Comparison of ENCODE assay signal across 27 mouse cellular contexts in genomic region chr3:51434871-51435595, GRCm38 (mm10). TPM values are rescaled to one million over a fixed set of nuclear protein-coding genes. Genes with fewer than 3 reads are reported as not detected.
DNase-seq lines count a peak whose midpoint lies in the region; ATAC-seq and TF ChIP-seq lines count a peak whose summit lies in the region.
"Had no signal": no experiment of that assay in that cellular context is flagged by ENCODE, and none has a peak within 500 bp of the region (broad histone marks: within the 10 kb centered on the region; RNA-seq: fewer than 3 reads in every experiment).

No protein-coding gene starts in this region.

- peak; percentile 63; the same call in 1 of the 2 replicates for ATAC-seq in neutrophil, adult 5-6 weeks (ENCODE audit: extremely low read depth, insufficient number of reproducible peaks, low FRiP score, poor library complexity, severe bottlenecking)
- ATAC-seq: activated CD4-positive, CD25-positive, alpha-beta regulatory T cell, adult 4 months; forebrain, embryonic 15.5 days had no signal

- H3K79me2 ChIP-seq in MEL (ENCODE audit: control insufficient read depth, insufficient read depth, low read length, poor library complexity) = peaks cover 48% of the 10 kb centered on the region

- H3K9me3 ChIP-seq in MEL (replicated peaks; ENCODE audit: insufficient read depth, low read length) = no peaks in the 10 kb centered on the region
- H3K9me3 ChIP-seq: embryonic facial prominence, embryonic 10.5 days; embryonic facial prominence, embryonic 13.5 days; forebrain, embryonic 12.5 days; forebrain, embryonic 15.5 days; G1E; heart, embryonic 10.5 days; heart, embryonic 13.5 days; hindbrain, embryonic 15.5 days had no signal

- DNase-seq in spleen, postnatal 36 days (ENCODE audit: low spot score in 2 of 2) = peak; percentile 45 to 59
- DNase-seq in spleen, postnatal 4 days (ENCODE audit: low spot score in 2 of 2) = no peak
- peak; percentile 17 for DNase-seq in MEL (ENCODE audit: low read depth, low spot score)
- no peak for DNase-seq in thymus, postnatal 25 days
- DNase-seq in T-cell, adult 2 months (ENCODE audit: low spot score) = no peak
- DNase-seq: adrenal gland, adult 8-10 months; adrenal gland, postnatal 25 days; cerebellum, adult 11-12 months; cerebellum, adult 8-10 months; cerebellum, postnatal 10 days; cerebellum, postnatal 36 days; embryo, embryonic 11 days; gastrocnemius, postnatal 25 days; heart, adult 2 months; heart, postnatal 14 days; heart, postnatal 4 days had no signal

- no peak for TF ChIP-seq CTCF in MEL (IDR thresholded peaks at IDR 0.05 in 2 of 3, conservative IDR thresholded peaks at IDR 0.05 in 1 of 3; ENCODE audit: control insufficient read depth in 1 of 3, insufficient read depth in 1 of 3, low read depth in 2 of 3, low read length in 3 of 3, poor library complexity in 1 of 3, severe bottlenecking in 1 of 3)

- no peaks in the 10 kb centered on the region for H3K27me3 ChIP-seq in MEL (ENCODE audit: control insufficient read depth in 1 of 2, insufficient read depth in 2 of 2, low read length in 2 of 2)
- H3K27me3 ChIP-seq: embryonic facial prominence, embryonic 13.5 days; forebrain, embryonic 12.5 days; forebrain, embryonic 15.5 days; heart, embryonic 13.5 days; hindbrain, embryonic 15.5 days had no signal

- H3K9ac ChIP-seq in MEL (ENCODE audit: control insufficient read depth, low read depth, low read length, poor library complexity, severe bottlenecking) = no peak overlapping the region
- H3K9ac ChIP-seq: embryonic facial prominence, embryonic 13.5 days; forebrain, embryonic 12.5 days; forebrain, embryonic 15.5 days; heart, embryonic 13.5 days; hindbrain, embryonic 15.5 days had no signal

- H3K4me3 ChIP-seq in MEL (ENCODE audit: control insufficient read depth in 1 of 2, insufficient read depth in 1 of 2, low read depth in 2 of 2, low read length in 2 of 2) = no peak overlapping the region
- H3K4me3 ChIP-seq: embryonic facial prominence, embryonic 10.5 days; embryonic facial prominence, embryonic 13.5 days; erythroblast, embryonic 14.5 days; forebrain, embryonic 12.5 days; forebrain, embryonic 15.5 days; heart, adult 2 months; heart, embryonic 10.5 days; heart, embryonic 13.5 days; hindbrain, embryonic 15.5 days had no signal

- TF ChIP-seq EP300 in MEL (IDR thresholded peaks at IDR 0.05; ENCODE audit: low read depth in 1 of 2, low read length in 2 of 2) = no peak

- no peaks in the 10 kb centered on the region for H3K4me1 ChIP-seq in MEL (ENCODE audit: control insufficient read depth in 1 of 2, insufficient read depth in 2 of 2, low read length in 2 of 2)
- H3K4me1 ChIP-seq: embryonic facial prominence, embryonic 10.5 days; embryonic facial prominence, embryonic 13.5 days; forebrain, embryonic 12.5 days; forebrain, embryonic 15.5 days; heart, embryonic 10.5 days; hindbrain, embryonic 15.5 days had no signal

- TF ChIP-seq RAD21 in MEL (IDR thresholded peaks at IDR 0.05; ENCODE audit: low read depth, low read length) = no peak

- no peak overlapping the region for H3K27ac ChIP-seq in MEL (ENCODE audit: control insufficient read depth, low read depth, low read length)
- H3K27ac ChIP-seq: embryonic facial prominence, embryonic 10.5 days; embryonic facial prominence, embryonic 13.5 days; forebrain, embryonic 12.5 days; forebrain, embryonic 15.5 days; heart, adult 2 months; heart, embryonic 10.5 days; heart, embryonic 13.5 days; hindbrain, embryonic 15.5 days had no signal

- TF ChIP-seq POLR2A in MEL (IDR thresholded peaks at IDR 0.05; ENCODE audit: control insufficient read depth in 1 of 2, insufficient read depth in 1 of 2, low read depth in 1 of 2, low read length in 2 of 2, poor library complexity in 1 of 2) = no peak

- H3K36me3 ChIP-seq in MEL (ENCODE audit: control insufficient read depth in 1 of 2, insufficient read depth in 2 of 2, low read length in 2 of 2) = peaks cover 2 to 36% of the 10 kb centered on the region in 2 experiments

TF ChIP-seq in MEL, 35 proteins besides CTCF, POLR2A, EP300 and RAD21:
- TF ChIP-seq SIN3A (IDR thresholded peaks at IDR 0.05; ENCODE audit: low read length) (no peak), POLR2AphosphoS2 (IDR thresholded peaks at IDR 0.05; ENCODE audit: low read length) (no peak), MAX (IDR thresholded peaks at IDR 0.05; ENCODE audit: low read length) (no peak), USF1 (IDR thresholded peaks at IDR 0.05; ENCODE audit: low read depth, low read length) (no peak), JUND (IDR thresholded peaks at IDR 0.05; ENCODE audit: low read depth, low read length) (no peak), MYB (IDR thresholded peaks at IDR 0.05; ENCODE audit: low read depth, low read length) (no peak), ZMIZ1 (IDR thresholded peaks at IDR 0.05; ENCODE audit: low read depth, low read length) (no peak), BHLHE40 (IDR thresholded peaks at IDR 0.05; ENCODE audit: borderline replicate concordance, low read depth, low read length) (no peak), TCF12 (IDR thresholded peaks at IDR 0.05; ENCODE audit: low read depth, low read length) (no peak), SMC3 (IDR thresholded peaks at IDR 0.05; ENCODE audit: low read depth, low read length) (no peak), ELF1 (IDR thresholded peaks at IDR 0.05; ENCODE audit: low read depth, low read length) (no peak)

RNA-seq across cellular contexts. Expression of gene Naa15, which starts 20.1 kb away (rescaled TPM):
- 36.6 and 43.4 TPM in 2 replicates for total RNA-seq in MEL (2012; rRNA removed)
- 100 to 1,000 TPM in 1 of 2 experiments, 10 to 100 TPM in 1; 61.6 to 558 TPM for polyA plus RNA-seq in MEL (2012; ENCODE audit: insufficient read depth in 1 of 2, insufficient read length in 2 of 2, low read depth in 1 of 2, low replicate concordance in 2 of 2, missing spikeins in 1 of 2)
- 78.2 and 80.2 TPM in 2 replicates for total RNA-seq in neutrophil, adult 5-6 weeks (2017)

RNA-seq across cellular contexts. Expression of gene Ndufc1, which starts 26.2 kb away (rescaled TPM):
- total RNA-seq in MEL (2012; rRNA removed) = 207 and 214 TPM in 2 replicates
- 100 to 1,000 TPM in 1 of 2 experiments, not detected in 1; 115 TPM for polyA plus RNA-seq in MEL (2012; ENCODE audit: insufficient read depth in 1 of 2, insufficient read length in 2 of 2, low read depth in 1 of 2, low replicate concordance in 2 of 2, missing spikeins in 1 of 2)
- 9.1 and 17.5 TPM in 2 replicates for total RNA-seq in neutrophil, adult 5-6 weeks (2017)

RNA-seq across cellular contexts. Expression of gene Mgarp, which starts 38.5 kb away (rescaled TPM):
- 0.65 and 2.0 TPM in 2 replicates for total RNA-seq in MEL (2012; rRNA removed)
- polyA plus RNA-seq in MEL (2012; ENCODE audit: insufficient read depth in 1 of 2, insufficient read length in 2 of 2, low read depth in 1 of 2, low replicate concordance in 2 of 2, missing spikeins in 1 of 2) = 1 to 10 TPM in 1 of 2 experiments, not detected in 1; 5.2 TPM
- not detected in 2 replicates for total RNA-seq in neutrophil, adult 5-6 weeks (2017)
- total RNA-seq: gastrocnemius, postnatal 25 days had no signal

RNA-seq across cellular contexts. Expression of gene Rab33b, which starts 48.7 kb away (rescaled TPM):
- total RNA-seq in MEL (2012; rRNA removed) = 5.2 and 6.2 TPM in 2 replicates
- polyA plus RNA-seq in MEL (2012; ENCODE audit: insufficient read depth in 1 of 2, insufficient read length in 2 of 2, low read depth in 1 of 2, low replicate concordance in 2 of 2, missing spikeins in 1 of 2) = 1 to 10 TPM in 1 of 2 experiments, not detected in 1; 4.9 TPM
- total RNA-seq in neutrophil, adult 5-6 weeks (2017) = 30.6 and 32.5 TPM in 2 replicates

Comparison
In these comparisons a context has a peak if more than half of its experiments do, and no peak if none do; other contexts are left out.
1. DNase-seq: peak in spleen, postnatal 36 days (2 of 2) and MEL (single experiment); none in spleen, postnatal 4 days (0 of 2), thymus, postnatal 25 days (single experiment) and T-cell, adult 2 months (single experiment).
2. RNA of gene Ndufc1, which starts 26.2 kb away (total RNA-seq): 207 to 214 TPM in MEL; 9.1 to 17.5 TPM in neutrophil, adult 5-6 weeks; every median in the first group is over 10 times any median in the second.